Mouse (Mus musculus) embryonic fibroblast, embryonic 13.5 days (primary cell): ENCODE measurements around the gene Eef1akmt3.

Source experiments
- CTCF ChIP-seq: IDR thresholded peaks from 2 replicates; pipeline ENCODE4 v1.5.1; 2011; ENCODE audit warnings: mild to moderate bottlenecking, control low read depth, low read length, moderate library complexity, borderline replicate concordance; ENCODE audit not compliant: insufficient read depth
- POLR2A ChIP-seq: IDR thresholded peaks from 2 replicates; pipeline ENCODE4 v1.6.1; 2011; ENCODE audit warnings: low read depth, mild to moderate bottlenecking, control low read depth, low read length, moderate library complexity

DNA sequence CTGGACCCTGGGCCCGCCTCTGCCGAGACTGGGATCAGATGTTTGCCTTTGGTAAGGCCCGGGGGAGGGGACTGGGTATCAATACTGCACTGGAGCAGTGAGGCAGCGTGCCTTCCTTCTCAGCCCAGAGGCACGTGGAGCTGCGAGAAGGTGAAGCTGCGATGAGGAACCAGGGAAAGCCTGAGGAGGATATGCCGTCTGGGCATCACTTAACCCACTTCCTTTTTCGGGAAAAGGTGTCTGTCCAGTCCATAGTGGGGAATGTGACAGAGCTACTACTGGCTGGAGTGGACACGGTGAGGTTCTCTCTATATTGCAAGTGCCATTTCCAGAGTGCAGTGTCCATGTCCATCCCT, 8.8 kb upstream of the Eef1akmt3 start:
- TF ChIP-seq CTCF = no peak
- no peak for TF ChIP-seq POLR2A
